Mouse (Mus musculus) cerebellum, adult 2 months (tissue): Measurements from ENCODE around the gene Hdac4. TPM values are rescaled to one million over a fixed set of nuclear protein-coding genes. Genes with fewer than 3 reads are reported as not detected.
A peak's percentile ranks its signal among the peaks of the same experiment; 100 is the strongest.

ENCODE experiments used
- DNase-seq, 2 experiments: peaks; one replicate each; pipeline ENCODE4 v3.0.0; 2021
- H3K27ac ChIP-seq: fragments of 200-500 bp; 2 replicates; pipeline ENCODE4 v1.5.1; 2012; ENCODE audit warnings: low read length, control low read depth, inconsistent platforms; ENCODE audit not compliant: insufficient read depth
- H3K27me3 ChIP-seq: fragments of 200-500 bp; 2 replicates; pipeline ENCODE4 v1.6.1; 2012; ENCODE audit warnings: inconsistent platforms, mild to moderate bottlenecking, low read length, moderate library complexity; ENCODE audit not compliant: control insufficient read depth, insufficient read depth
- H3K4me1 ChIP-seq: fragments of 200-500 bp; 2 replicates; pipeline ENCODE4 v1.6.1; 2011; ENCODE audit warnings: low read length; ENCODE audit not compliant: control insufficient read depth, insufficient read depth
- H3K4me3 ChIP-seq: fragments of 200-500 bp; replicated peaks from 2 replicates; pipeline ENCODE3; 2011; ENCODE audit warnings: mild to moderate bottlenecking, low read depth, low read length, control low read depth; ENCODE audit not compliant: insufficient read depth
- CTCF ChIP-seq: fragments of 200-500 bp; IDR thresholded peaks from 2 replicates; pipeline ENCODE4 v1.5.1; 2011; ENCODE audit warnings: low read depth, mild to moderate bottlenecking, control low read depth, low read length, moderate library complexity, borderline replicate concordance; ENCODE audit not compliant: insufficient read depth
- POLR2A ChIP-seq: fragments of 200-500 bp; IDR thresholded peaks from 2 replicates; pipeline ENCODE4 v1.6.1; 2011; ENCODE audit warnings: low read length, control low read depth, borderline replicate concordance; ENCODE audit not compliant: insufficient read depth
- WGBS: fragments of 180-500 bp; shearing (Covaris S2); methylation state at CpG from one replicate; pipeline ENCODE4 v1.1.7; 2018; 5-methylcytosine and 5-hydroxymethylcytosine counted together
- polyA plus RNA-seq: library from polyadenylated mRNA; depleted of rRNA; stranded (reverse); fragments of >200 nt; gene quantifications from 2 replicates; pipeline ENCODE4 v1.2.3, GENCODE M21; 2012

Hdac4 gene
- polyA plus RNA-seq, 1 experiment = 24.7 TPM

DNA sequence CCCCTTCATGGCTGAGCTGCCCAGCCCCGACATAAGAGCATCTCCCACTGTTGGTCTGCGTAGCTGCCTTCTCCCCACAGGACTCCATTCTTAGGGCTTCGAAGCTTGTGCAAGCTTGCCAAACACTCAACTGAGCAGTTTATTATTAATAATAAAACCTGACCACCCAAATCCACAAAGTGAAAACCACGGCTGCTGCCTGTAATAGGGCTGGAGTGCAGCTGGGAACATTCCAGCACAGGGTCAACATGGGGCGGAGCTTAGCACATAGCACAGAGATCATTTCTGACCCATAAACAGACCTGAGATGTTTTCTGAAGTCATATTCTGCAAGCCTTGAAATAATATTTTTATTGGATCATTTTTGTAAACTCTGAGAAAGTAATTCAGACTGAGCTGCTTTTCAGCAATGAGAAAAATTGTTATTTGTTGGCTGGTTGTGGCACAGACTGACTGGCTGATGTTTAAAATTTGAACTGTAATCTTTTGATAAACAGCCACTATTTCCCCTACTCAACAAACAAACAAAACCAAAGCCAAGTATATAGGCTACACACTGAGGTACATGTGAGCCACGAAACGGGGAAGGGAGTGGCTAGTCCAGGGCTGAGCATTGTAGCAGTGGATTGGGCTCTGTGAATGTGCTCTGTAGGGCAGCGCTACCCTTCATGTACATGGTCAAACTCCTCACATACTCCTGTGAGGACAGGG, 190.4 kb downstream of the Hdac4 start:
- TF ChIP-seq POLR2A = no peak
- no peak for TF ChIP-seq CTCF
- no peak for DNase-seq
- Histone ChIP-seq H3K4me1 (peaks cover 8% of the 10 kb centered on the region), H3K4me3 (no peak overlapping the region), H3K27ac (no peak overlapping the region), H3K27me3 (no peaks in the 10 kb centered on the region)
- 70% methylated on average over 8 of the region's 8 CpGs for WGBS

DNA sequence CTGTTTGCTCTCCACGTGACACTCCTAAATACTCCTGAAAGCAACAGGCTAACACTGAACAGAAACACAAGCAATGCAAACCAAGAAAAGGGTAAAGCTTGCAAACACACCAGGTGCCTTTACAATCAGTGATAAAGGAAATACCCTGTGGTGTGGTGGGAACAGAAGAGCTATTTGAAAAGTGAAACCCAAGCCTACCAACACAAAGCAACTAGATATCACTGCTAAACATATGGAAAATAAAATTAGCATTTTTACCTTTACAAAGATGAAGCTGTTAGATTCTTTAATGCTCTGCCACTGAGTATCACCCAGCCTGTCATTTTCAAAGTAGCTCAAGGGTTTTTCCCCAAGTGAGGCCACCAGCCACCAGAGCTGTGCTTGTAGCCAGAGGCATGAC, 191.4 kb downstream of the Hdac4 start:
- H3K27me3 ChIP-seq = no peaks in the 10 kb centered on the region
- WGBS = 82% methylated on average over 1 of the region's 1 CpGs
- no peak overlapping the region for H3K4me3 ChIP-seq
- H3K27ac ChIP-seq = no peak overlapping the region
- no peak for DNase-seq
- no peak for TF ChIP-seq POLR2A
- TF ChIP-seq CTCF = no peak
- peaks cover 8% of the 10 kb centered on the region for H3K4me1 ChIP-seq

DNA sequence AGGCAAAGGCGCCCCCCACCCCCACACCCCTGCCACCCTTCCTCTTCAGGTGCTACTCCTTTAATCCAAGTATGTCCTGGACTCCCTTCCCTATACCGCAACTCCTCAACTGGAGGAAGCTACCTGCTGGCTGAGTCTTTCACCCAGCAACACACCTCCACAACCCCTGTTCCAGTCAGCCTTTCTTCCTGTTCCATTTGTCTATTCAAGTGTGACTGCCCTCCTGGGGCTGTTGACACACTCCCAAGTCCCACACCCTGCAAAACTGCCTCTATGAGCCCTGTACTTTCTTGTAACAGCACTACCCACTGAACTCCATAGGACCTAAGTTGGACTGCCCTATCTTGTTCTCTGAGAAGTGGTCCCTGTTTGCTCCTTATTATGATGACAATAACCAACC, 195.3 kb downstream of the Hdac4 start:
- H3K4me3 ChIP-seq = no peak overlapping the region
- no peak for DNase-seq
- H3K27ac ChIP-seq = no peak overlapping the region
- 83% methylated on average over 2 of the region's 2 CpGs for WGBS
- no peaks in the 10 kb centered on the region for H3K27me3 ChIP-seq
- peaks cover 3% of the 10 kb centered on the region; the same call in 1 of the 2 replicates for H3K4me1 ChIP-seq
- no peak for TF ChIP-seq CTCF
- no peak for TF ChIP-seq POLR2A

DNA sequence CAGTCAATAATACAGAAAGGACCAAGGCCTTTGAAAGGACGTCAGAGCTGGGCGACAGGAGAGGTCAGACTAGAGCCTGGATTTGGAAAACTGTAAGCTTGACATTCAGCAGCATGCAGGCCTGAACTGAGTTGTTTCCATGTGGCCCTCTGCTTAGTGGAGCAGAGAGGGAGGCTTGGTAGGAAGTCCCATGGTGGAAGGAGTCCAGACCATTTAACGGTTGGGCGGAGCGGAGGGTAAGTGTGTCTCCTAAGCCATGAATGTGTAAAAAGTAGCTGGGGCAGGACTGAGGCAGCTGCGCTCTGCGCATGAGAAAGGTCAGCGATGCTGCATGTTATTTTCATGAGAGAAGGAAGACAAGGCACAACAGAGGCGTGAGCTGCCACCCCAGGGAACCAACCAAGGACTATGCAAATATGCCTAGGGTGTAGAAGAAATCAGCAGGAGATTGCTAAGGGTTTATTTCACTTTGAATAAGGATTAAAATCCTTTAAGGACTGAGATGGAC, 201.8 kb downstream of the Hdac4 start:
- no peak overlapping the region for H3K4me3 ChIP-seq

DNA sequence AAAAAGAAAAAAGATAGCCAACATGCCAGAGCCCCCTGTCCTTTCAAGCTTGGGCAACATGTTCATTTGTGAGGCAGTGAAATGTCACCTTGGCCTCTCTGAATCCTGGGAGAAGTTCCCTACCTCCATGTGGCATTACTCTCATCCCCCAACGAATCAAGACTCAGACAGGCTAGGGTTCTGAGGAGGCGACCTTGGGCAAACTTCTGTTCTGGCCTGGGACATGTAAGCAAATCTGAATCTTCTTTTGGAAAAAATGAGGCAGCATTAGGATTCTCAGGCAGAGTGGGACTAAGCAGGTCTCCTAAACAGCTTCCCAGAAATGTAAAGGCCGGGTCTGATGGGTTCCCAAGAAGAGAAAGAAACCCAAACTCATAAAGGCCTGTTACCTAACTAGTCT, 202.8 kb downstream of the Hdac4 start:
- no peaks in the 10 kb centered on the region for H3K27me3 ChIP-seq

More for the DNA sequence above, 201.8 kb downstream of the Hdac4 start:
- TF ChIP-seq POLR2A = no peak
- TF ChIP-seq CTCF = no peak
- H3K4me1 ChIP-seq = peaks cover 10% of the 10 kb centered on the region
- H3K27ac ChIP-seq = no peak overlapping the region
- H3K27me3 ChIP-seq = no peaks in the 10 kb centered on the region
- peak in 1 of 2 experiments; percentile 15 for DNase-seq
- WGBS = 31% methylated on average over 9 of the region's 9 CpGs

DNA sequence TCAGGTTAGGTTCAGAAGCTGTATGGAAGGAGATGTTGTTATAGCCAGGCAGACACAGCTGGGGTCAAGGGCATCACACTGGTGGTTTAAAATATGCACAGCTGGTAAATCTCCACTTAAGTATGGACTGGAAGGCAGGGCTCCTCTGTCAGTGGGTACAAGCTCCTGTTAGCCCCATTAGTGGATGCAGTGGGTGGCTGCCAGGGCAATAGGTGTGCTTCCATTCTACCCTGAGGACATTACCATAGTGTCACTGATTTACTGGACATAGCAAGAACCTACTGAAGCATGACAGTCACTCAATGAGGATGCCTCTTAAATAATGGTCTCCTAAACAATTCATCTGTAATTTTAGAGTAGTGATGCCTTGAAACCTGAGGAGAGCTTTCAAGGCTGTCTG, 203.9 kb downstream of the Hdac4 start:
- Histone ChIP-seq H3K27ac (no peak overlapping the region), H3K4me3 (no peak overlapping the region), H3K4me1 (peaks cover 21% of the 10 kb centered on the region), H3K27me3 (no peaks in the 10 kb centered on the region)
- TF ChIP-seq POLR2A = no peak
- no peak for TF ChIP-seq CTCF
- DNase-seq = no peak

More for the DNA sequence above, 202.8 kb downstream of the Hdac4 start:
- TF ChIP-seq CTCF (no peak), POLR2A (no peak)
- no peak for DNase-seq
- WGBS = 87% methylated on average over 3 of the region's 3 CpGs
- H3K4me3 ChIP-seq = no peak overlapping the region
- no peak overlapping the region for H3K27ac ChIP-seq
- peaks cover 16% of the 10 kb centered on the region for H3K4me1 ChIP-seq

DNA sequence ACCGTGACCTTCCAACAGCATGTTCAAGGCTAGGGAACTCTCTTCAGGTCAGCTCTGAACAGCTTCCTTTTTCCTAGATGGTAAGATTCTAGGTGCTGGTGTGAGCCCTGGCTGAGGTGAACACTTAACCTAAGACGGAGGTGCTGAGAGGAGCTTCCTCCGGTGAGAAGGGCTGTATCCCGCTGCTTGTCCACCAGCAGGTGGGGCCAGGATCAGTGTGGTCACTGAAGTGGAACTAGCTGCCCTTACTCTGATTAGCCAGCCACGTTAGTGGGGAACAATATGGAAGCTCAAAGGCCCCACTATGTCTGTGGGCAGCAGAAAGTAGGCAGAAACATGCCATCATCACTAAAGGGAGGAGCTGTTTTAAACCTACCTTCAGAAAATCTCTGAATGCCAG, 204.6 kb downstream of the Hdac4 start:
- no peak for TF ChIP-seq POLR2A
- peak; percentile 11; the same call in 1 of the 2 replicates for TF ChIP-seq CTCF
- Histone ChIP-seq H3K4me1 (peaks cover 21% of the 10 kb centered on the region), H3K4me3 (no peak overlapping the region), H3K27me3 (no peaks in the 10 kb centered on the region), H3K27ac (no peak overlapping the region)
- 55% methylated on average over 5 of the region's 5 CpGs for WGBS
- DNase-seq = no peak

DNA sequence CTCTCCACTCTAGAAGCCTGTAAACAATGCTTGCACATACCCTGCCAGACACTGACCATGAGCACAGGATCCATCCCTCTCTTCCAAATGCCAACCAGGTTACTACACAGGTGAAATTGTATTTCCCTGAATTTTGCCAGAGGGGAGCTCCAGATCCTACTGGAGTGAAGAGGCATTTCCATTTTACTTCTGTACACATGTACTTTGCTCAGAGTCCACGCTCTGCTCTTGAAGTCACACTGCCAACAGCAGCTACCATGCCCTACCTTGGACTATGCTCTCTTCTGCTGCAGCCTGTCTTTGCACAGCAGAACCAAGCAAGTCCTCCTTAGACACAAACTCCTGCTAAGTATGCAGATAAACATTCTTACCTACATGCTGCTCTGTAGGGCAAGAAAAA, 206.6 kb downstream of the Hdac4 start:
- no peak overlapping the region for H3K27ac ChIP-seq
- DNase-seq = no peak
- 97% methylated on average over 1 of the region's 1 CpGs for WGBS
- H3K4me3 ChIP-seq = no peak overlapping the region
- no peak for TF ChIP-seq CTCF
- TF ChIP-seq POLR2A = no peak
- no peaks in the 10 kb centered on the region for H3K27me3 ChIP-seq
- H3K4me1 ChIP-seq = peaks cover 17% of the 10 kb centered on the region
